Mouse (Mus musculus) kidney, adult 2 months (tissue): ENCODE measurements around the gene Nop53.

ENCODE experiments used
- CTCF ChIP-seq: fragments of 200-500 bp; conservative IDR thresholded peaks from 2 replicates; pipeline ENCODE4 v1.5.1; 2011; ENCODE audit warnings: low read depth, mild to moderate bottlenecking, control low read depth, low read length, moderate library complexity, mixed read lengths; ENCODE audit not compliant: insufficient read depth, insufficient read length
- POLR2A ChIP-seq: fragments of 200-500 bp; IDR thresholded peaks from one replicate; pipeline ENCODE4 v1.6.1; 2011; ENCODE audit warnings: low read depth, low read length, control low read depth

DNA sequence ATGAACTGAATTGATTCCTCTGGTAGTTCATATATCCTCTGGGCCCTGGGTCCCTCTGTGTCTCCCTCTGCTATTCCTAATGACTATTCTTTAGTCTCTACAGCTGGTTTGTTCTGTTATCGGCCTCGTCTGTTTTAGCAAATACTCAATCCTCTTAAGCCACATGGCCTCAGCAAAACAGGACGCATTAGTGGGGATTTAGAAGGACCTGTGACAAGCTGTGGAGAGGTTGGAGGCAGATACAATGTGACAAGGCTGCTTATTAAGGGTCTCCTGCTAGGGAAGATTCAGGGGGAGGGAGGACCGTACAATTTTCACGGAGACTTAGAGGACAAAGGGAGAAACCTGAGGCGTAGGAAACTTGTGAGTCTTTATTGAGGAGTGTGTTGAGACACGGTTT lies 40.0 kb downstream of the Nop53 start:
- no peak for TF ChIP-seq CTCF
- TF ChIP-seq POLR2A, result no peak
